Mouse (Mus musculus): ENCODE data around the gene Efr3b.

- TF ChIP-seq CTCF (IDR thresholded peaks at IDR 0.05; ENCODE audit: extremely low read depth, insufficient read depth, insufficient read length, insufficient replicate concordance) (no peak), POLR2A (IDR thresholded peaks at IDR 0.05; ENCODE audit: low read depth, low read length) (no peak)
Measured at GRCm38 (mm10) chr12:4038061-4039041, at the start of gene Efr3b.

Measured in spleen, adult 2 months (tissue).